Mouse (Mus musculus) gastrocnemius, postnatal 14 days (tissue): Measurements from ENCODE around the gene Cd37. TPM values are rescaled to one million over a fixed set of nuclear protein-coding genes. Genes with fewer than 3 reads are reported as not detected.

Experiments
- DNase-seq: peaks from one replicate; pipeline ENCODE4 v3.0.0; 2021; ENCODE audit warnings: mixed read lengths
- intact Hi-C: fragments of 180-260 bp; cut with DNase I; formaldehyde crosslinking; loops from one replicate; pipeline ENCODE4 v1.15.1; 2025; ENCODE audit warnings: low total_unique reads
- total RNA-seq, 2 experiments: library from RNA; stranded (reverse); gene quantifications; 2 replicates each; pipeline ENCODE4 v1.2.3; 2021

Gene Cd37
- total RNA-seq, 2 experiments from 2014 or later: 1.4 to 1.5 TPM

GRCm38 (mm10) chr7:45237747-45238699 lies 892 bp downstream of the Cd37 start:
- DNase-seq: no peak
- intact Hi-C loops: no loop called here

- intact Hi-C loops: no loop called here
- no peak for DNase-seq
Measured at GRCm38 (mm10) chr7:45235656-45236180, 3.2 kb downstream of the Cd37 start.

- DNase-seq: peak; percentile 41
- intact Hi-C loops: no loop called here
Measured at GRCm38 (mm10) chr7:45234922-45235571, 3.9 kb downstream of the Cd37 start.

- intact Hi-C loops: no loop called here
- DNase-seq: no peak
Measured at GRCm38 (mm10) chr7:45234333-45234841, 4.5 kb downstream of the Cd37 start.

- intact Hi-C loops: no loop called here
- DNase-seq: no peak
Measured at GRCm38 (mm10) chr7:45233580-45234332, 5.2 kb downstream of the Cd37 start.

- DNase-seq: no peak
- intact Hi-C loops: no loop called here
Measured at GRCm38 (mm10) chr7:45232716-45233465, 6.0 kb downstream of the Cd37 start.

GRCm38 (mm10) chr7:45231941-45232340 lies 7.0 kb downstream of the Cd37 start:
- DNase-seq: no peak
- intact Hi-C loops: no loop called here

- intact Hi-C loops: no loop called here
- no peak for DNase-seq
Measured at GRCm38 (mm10) chr7:45231192-45231591, 7.7 kb downstream of the Cd37 start.

- no peak for DNase-seq
- intact Hi-C loops: no loop called here
Measured at GRCm38 (mm10) chr7:45229459-45230203, 9.3 kb downstream of the Cd37 start.

- intact Hi-C loops: no loop called here
Measured at GRCm38 (mm10) chr7:45229046-45229445, 9.9 kb downstream of the Cd37 start.

GRCm38 (mm10) chr7:45228548-45228947 lies 10.4 kb downstream of the Cd37 start:
- DNase-seq: no peak
- intact Hi-C loops: no loop called here

More at GRCm38 (mm10) chr7:45229046-45229445, 9.9 kb downstream of the Cd37 start:
- no peak for DNase-seq

- no peak for DNase-seq
- intact Hi-C loops: no loop called here
Measured at GRCm38 (mm10) chr7:45226421-45226820, 12.5 kb downstream of the Cd37 start.

- intact Hi-C loops: no loop called here
- no peak for DNase-seq
Measured at GRCm38 (mm10) chr7:45224826-45225225, 14.1 kb downstream of the Cd37 start.

- intact Hi-C loops: no loop called here
- DNase-seq: no peak
Measured at GRCm38 (mm10) chr7:45221680-45222079, 17.2 kb downstream of the Cd37 start.

- intact Hi-C loops: no loop called here
- DNase-seq: peak; percentile 76
Measured at GRCm38 (mm10) chr7:45216442-45217183, 22.3 kb downstream of the Cd37 start.

GRCm38 (mm10) chr7:45215673-45216441 lies 23.1 kb downstream of the Cd37 start, which contains the start of gene Tead2:
TSS of gene Tead2 (plus strand) at chr7:45215753.
- intact Hi-C loops: no loop called here
- peak; percentile 51 for DNase-seq

GRCm38 (mm10) chr7:45213708-45214107 lies 25.2 kb downstream of the Cd37 start:
- DNase-seq: no peak
- intact Hi-C loops: no loop called here
